Mouse (Mus musculus): ENCODE data around the gene Plekhb1. TPM values are rescaled to one million over a fixed set of nuclear protein-coding genes. Genes with fewer than 3 reads are reported as not detected.

Plekhb1 gene
- polyA plus RNA-seq, 1 experiment from 2014 or later: 8.3 TPM

DNA sequence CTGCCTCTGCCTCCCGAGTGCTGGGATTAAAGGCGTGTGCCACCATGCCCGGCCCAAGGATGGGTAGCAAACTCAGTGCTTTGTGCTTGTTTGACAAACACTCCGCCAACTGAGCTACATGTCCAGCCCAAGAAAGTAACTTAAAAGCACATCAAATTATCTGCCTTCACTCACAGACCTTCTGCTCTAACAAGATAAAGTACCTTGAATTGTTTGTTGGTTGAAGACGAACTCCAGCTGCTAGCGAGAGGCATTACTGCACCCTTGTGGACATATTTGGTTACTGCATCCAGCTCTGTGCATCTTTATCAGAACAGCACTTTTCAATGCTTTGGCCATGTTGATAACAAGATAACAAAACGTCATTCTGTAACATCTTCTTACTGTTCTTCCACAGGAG lies 22.3 kb upstream of the Plekhb1 start:
- H3K36me3 ChIP-seq (ENCODE audit: control insufficient read depth, insufficient read depth, low read length): no peaks in the 10 kb centered on the region
- WGBS: 53% methylated on average over 7 of the region's 7 CpGs
- ATAC-seq (ENCODE audit: low FRiP score) (no peak), DNase-seq (ENCODE audit: low spot score) (peak; percentile 78)
- H3K27me3 ChIP-seq (ENCODE audit: control insufficient read depth, insufficient read depth, low read length): no peaks in the 10 kb centered on the region
- H3K9ac ChIP-seq (ENCODE audit: low read depth, low read length): no peak overlapping the region
- H3K4me1 ChIP-seq (replicated peaks; ENCODE audit: control insufficient read depth, insufficient read depth, low read length): no peaks in the 10 kb centered on the region
- H3K9me3 ChIP-seq (ENCODE audit: control insufficient read depth, low read length): no peaks in the 10 kb centered on the region
- H3K27ac ChIP-seq (ENCODE audit: low read depth, low read length): no peak overlapping the region
- H3K4me2 ChIP-seq (replicated peaks; ENCODE audit: low read depth, low read length): no peak overlapping the region
- no peak overlapping the region for H3K4me3 ChIP-seq (ENCODE audit: low read depth, low read length)

DNA sequence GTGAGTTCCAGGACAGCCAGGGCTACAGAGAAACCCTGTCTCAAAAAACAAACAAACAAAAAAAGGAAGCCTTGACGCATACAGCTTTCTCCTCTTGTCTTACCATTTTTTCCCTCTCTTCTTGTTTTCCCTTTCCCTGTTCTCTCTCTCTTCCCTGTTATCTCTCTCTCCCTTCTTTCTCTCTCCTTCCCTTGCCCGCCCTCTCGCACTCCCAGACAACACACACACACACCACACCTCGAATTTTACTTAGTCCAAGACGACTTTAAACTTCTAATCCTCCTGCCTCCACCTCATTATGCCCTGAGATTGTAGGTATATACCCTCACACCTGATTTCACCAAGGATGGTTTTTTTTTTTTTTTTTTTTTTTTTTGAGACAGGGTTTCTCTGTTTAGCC lies 21.9 kb upstream of the Plekhb1 start:
- no peaks in the 10 kb centered on the region for H3K27me3 ChIP-seq (ENCODE audit: control insufficient read depth, insufficient read depth, low read length)
- no peak overlapping the region for H3K9ac ChIP-seq (ENCODE audit: low read depth, low read length)
- no peaks in the 10 kb centered on the region for H3K4me1 ChIP-seq (replicated peaks; ENCODE audit: control insufficient read depth, insufficient read depth, low read length)
- no peak for DNase-seq (ENCODE audit: low spot score)
- H3K4me2 ChIP-seq (replicated peaks; ENCODE audit: low read depth, low read length): no peak overlapping the region
- 68% methylated on average over 5 of the region's 5 CpGs for WGBS
- no peaks in the 10 kb centered on the region for H3K36me3 ChIP-seq (ENCODE audit: control insufficient read depth, insufficient read depth, low read length)
- no peak for ATAC-seq (ENCODE audit: low FRiP score)
- H3K27ac ChIP-seq (ENCODE audit: low read depth, low read length): no peak overlapping the region
- H3K9me3 ChIP-seq (ENCODE audit: control insufficient read depth, low read length): no peaks in the 10 kb centered on the region
- no peak overlapping the region for H3K4me3 ChIP-seq (ENCODE audit: low read depth, low read length)

DNA sequence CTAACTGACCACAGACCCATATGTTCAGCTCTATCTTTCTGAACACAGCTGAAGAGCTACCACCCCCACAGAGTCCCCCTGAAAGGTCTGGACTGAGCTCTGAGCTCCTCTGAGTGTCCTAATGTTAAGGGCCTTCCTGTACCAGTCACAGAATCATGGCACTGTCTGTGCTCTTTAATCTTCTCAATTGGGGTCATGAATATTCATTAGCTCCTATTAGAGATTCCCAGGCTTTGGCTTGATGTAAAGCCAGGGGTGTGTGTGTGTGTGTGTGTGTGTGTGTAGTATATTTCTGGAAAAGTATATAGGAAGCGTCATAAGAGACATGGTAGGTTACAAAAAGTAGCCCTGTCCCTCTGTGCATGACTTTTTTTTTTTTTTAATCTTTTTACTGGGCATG lies 21.0 kb upstream of the Plekhb1 start:
- Histone ChIP-seq H3K9ac (ENCODE audit: low read depth, low read length) (no peak overlapping the region), H3K4me3 (ENCODE audit: low read depth, low read length) (no peak overlapping the region), H3K9me3 (ENCODE audit: control insufficient read depth, low read length) (no peaks in the 10 kb centered on the region), H3K4me1 (replicated peaks; ENCODE audit: control insufficient read depth, insufficient read depth, low read length) (no peaks in the 10 kb centered on the region), H3K27me3 (ENCODE audit: control insufficient read depth, insufficient read depth, low read length) (no peaks in the 10 kb centered on the region), H3K27ac (ENCODE audit: low read depth, low read length) (no peak overlapping the region), H3K36me3 (ENCODE audit: control insufficient read depth, insufficient read depth, low read length) (no peaks in the 10 kb centered on the region), H3K4me2 (replicated peaks; ENCODE audit: low read depth, low read length) (no peak overlapping the region)
- ATAC-seq (ENCODE audit: low FRiP score) (no peak), DNase-seq (ENCODE audit: low spot score) (no peak)
- 86% methylated on average over 1 of the region's 1 CpGs for WGBS

DNA sequence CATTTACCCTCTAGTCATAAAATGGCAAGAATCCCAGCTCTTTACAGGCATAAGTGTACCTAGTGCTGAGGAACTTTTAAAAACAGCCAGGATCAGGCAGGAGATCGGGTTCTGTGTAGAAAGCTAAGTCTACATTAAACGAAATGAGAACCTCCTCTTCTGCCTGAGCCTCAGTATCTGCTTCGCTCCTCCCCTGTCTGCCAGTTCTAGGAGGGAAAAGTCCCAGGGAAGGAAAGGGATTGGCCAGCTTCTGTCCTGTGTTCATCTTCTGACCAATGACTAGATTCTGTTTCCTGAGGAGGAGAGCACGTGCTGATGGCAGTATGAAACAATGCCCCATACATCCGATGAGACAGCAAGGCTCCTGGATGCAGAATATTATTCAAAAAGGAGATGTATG lies 18.9 kb upstream of the Plekhb1 start:
- no peak for ATAC-seq (ENCODE audit: low FRiP score)
- Histone ChIP-seq H3K4me3 (ENCODE audit: low read depth, low read length) (no peak overlapping the region), H3K9ac (ENCODE audit: low read depth, low read length) (no peak overlapping the region), H3K4me2 (replicated peaks; ENCODE audit: low read depth, low read length) (no peak overlapping the region), H3K27me3 (ENCODE audit: control insufficient read depth, insufficient read depth, low read length) (no peaks in the 10 kb centered on the region), H3K4me1 (replicated peaks; ENCODE audit: control insufficient read depth, insufficient read depth, low read length) (no peaks in the 10 kb centered on the region), H3K36me3 (ENCODE audit: control insufficient read depth, insufficient read depth, low read length) (no peaks in the 10 kb centered on the region), H3K27ac (ENCODE audit: low read depth, low read length) (no peak overlapping the region), H3K9me3 (ENCODE audit: control insufficient read depth, low read length) (no peaks in the 10 kb centered on the region)
- 58% methylated on average over 5 of the region's 5 CpGs for WGBS
- no peak for DNase-seq (ENCODE audit: low spot score)

DNA sequence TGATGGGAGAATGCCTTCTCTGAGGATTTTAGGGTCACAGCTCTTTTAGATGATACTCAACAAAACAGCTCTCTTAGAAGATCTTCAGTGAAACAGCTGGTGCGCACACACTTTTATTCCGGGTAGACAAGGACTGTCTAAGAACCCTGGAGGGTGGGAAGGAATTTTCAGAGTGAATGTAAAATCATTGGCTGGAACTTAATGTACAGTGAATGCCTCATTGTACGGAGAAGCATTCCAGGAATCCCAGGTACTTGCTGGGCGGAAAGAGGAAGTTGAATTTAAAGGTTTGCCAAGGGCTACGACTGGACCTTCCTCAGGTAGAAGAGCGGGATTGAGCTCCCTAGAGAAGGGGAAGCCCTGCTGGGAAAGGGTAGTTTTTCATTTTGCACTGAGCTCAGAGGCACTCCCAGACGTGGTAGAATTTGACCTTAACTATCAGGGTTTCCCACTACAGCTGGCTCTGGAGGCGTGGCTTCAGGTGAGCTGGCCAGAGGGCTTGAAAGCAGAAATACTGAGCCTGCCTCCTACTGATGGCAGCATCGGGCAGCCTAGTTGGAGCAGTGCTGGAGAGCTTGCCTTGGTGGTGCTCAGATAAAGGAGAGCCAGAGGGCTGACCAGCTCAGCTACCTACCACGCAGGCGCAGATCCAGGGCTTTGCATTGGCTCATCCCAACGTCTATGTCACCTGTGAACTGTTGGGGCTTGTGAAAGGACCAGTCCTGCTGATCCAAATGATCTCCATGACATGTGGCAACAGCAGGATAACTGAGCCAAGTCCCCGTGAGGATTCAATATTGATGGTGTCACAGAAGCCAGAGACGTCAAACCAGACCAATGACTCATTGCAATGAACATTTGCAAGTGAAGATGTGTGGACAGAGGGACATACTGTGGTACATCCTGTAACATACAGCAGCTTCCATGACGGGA lies 17.0 kb upstream of the Plekhb1 start:
- Histone ChIP-seq H3K27me3 (ENCODE audit: control insufficient read depth, insufficient read depth, low read length) (no peaks in the 10 kb centered on the region), H3K27ac (ENCODE audit: low read depth, low read length) (no peak overlapping the region), H3K4me2 (replicated peaks; ENCODE audit: low read depth, low read length) (no peak overlapping the region), H3K9ac (ENCODE audit: low read depth, low read length) (no peak overlapping the region), H3K4me3 (ENCODE audit: low read depth, low read length) (no peak overlapping the region), H3K36me3 (ENCODE audit: control insufficient read depth, insufficient read depth, low read length) (no peaks in the 10 kb centered on the region), H3K4me1 (replicated peaks; ENCODE audit: control insufficient read depth, insufficient read depth, low read length) (no peaks in the 10 kb centered on the region), H3K9me3 (ENCODE audit: control insufficient read depth, low read length) (no peaks in the 10 kb centered on the region)
- 70% methylated on average over 15 of the region's 15 CpGs for whole genome bisulfite sequencing
- no peak for DNase-seq (ENCODE audit: low spot score)
- ATAC-seq (ENCODE audit: low FRiP score): no peak

DNA sequence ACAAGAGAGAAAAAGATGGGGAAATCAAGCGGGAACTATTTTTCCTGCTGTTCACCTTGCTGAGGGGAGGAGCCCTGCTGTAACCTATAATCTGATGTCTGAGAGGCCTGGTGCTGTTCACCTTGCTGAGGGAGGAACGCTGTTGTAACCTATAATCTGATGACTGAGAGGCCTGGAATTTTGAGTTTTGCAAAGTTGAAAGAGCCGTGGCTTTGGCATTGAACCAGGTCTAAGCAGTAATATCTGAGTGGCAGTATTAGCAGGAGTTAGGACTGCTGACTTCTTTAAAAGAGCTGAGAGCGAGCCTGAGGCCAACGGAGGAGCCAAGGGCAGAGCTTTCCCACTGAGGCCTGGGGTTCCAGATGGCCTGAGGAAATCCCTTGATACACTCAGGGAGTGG lies 15.8 kb upstream of the Plekhb1 start:
- Histone ChIP-seq H3K4me1 (replicated peaks; ENCODE audit: control insufficient read depth, insufficient read depth, low read length) (no peaks in the 10 kb centered on the region; the same call in 1 of the 2 replicates), H3K4me2 (replicated peaks; ENCODE audit: low read depth, low read length) (no peak overlapping the region), H3K27ac (ENCODE audit: low read depth, low read length) (no peak overlapping the region), H3K4me3 (ENCODE audit: low read depth, low read length) (no peak overlapping the region), H3K36me3 (ENCODE audit: control insufficient read depth, insufficient read depth, low read length) (no peaks in the 10 kb centered on the region), H3K9ac (ENCODE audit: low read depth, low read length) (no peak overlapping the region), H3K27me3 (ENCODE audit: control insufficient read depth, insufficient read depth, low read length) (no peaks in the 10 kb centered on the region), H3K9me3 (ENCODE audit: control insufficient read depth, low read length) (no peaks in the 10 kb centered on the region)
- 86% methylated on average over 5 of the region's 5 CpGs for WGBS
- DNase-seq (ENCODE audit: low spot score) (no peak), ATAC-seq (ENCODE audit: low FRiP score) (no peak)

DNA sequence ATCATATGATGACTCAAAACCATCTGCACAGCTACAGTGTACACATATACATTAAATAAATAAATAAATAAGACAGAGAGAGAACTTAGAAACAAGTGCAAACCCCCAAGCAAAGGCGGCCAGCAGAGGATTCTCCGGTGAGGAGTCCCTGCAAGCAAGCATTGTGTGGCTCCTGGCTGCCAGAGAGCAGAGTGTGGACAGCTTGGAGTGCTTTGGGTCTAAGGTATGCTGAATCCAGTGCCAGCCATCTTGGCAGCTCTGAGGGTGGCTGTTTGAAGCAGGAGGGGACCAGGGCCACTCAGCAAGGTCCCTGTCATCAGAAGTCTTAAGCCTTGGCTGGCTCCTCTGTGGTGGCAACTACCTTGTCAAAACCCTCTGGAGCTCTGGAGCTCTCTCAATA lies 12.7 kb upstream of the Plekhb1 start:
- Histone ChIP-seq H3K4me1 (replicated peaks; ENCODE audit: control insufficient read depth, insufficient read depth, low read length) (no peaks in the 10 kb centered on the region; the same call in 1 of the 2 replicates), H3K27me3 (ENCODE audit: control insufficient read depth, insufficient read depth, low read length) (no peaks in the 10 kb centered on the region), H3K4me3 (ENCODE audit: low read depth, low read length) (no peak overlapping the region), H3K9ac (ENCODE audit: low read depth, low read length) (no peak overlapping the region), H3K36me3 (ENCODE audit: control insufficient read depth, insufficient read depth, low read length) (no peaks in the 10 kb centered on the region), H3K4me2 (replicated peaks; ENCODE audit: low read depth, low read length) (no peak overlapping the region), H3K27ac (ENCODE audit: low read depth, low read length) (no peak overlapping the region), H3K9me3 (ENCODE audit: control insufficient read depth, low read length) (no peaks in the 10 kb centered on the region)
- no peak for ATAC-seq (ENCODE audit: low FRiP score)
- DNase-seq (ENCODE audit: low spot score): no peak
- WGBS: 97% methylated on average over 2 of the region's 2 CpGs

DNA sequence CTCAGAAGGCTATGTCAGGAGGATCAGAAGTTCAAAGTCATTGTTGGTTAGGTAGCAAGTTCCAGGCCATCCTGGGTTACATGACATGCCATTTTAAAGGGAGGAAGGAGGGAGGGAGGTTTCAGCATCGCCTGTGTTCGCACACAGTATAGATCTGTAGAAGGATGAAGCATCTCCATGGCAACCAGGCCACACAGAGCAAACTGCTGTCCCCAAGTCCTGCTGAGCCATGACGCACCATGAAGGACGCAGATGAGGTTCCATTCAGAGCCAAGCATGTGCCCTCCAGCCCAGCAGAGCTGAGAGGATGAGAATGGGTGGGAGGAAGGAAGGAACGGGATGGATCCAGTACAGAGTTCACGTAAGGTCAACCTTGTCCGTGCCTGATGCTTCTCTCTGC lies 11.2 kb upstream of the Plekhb1 start:
- Histone ChIP-seq H3K9me3 (ENCODE audit: control insufficient read depth, low read length) (no peaks in the 10 kb centered on the region), H3K4me3 (ENCODE audit: low read depth, low read length) (no peak overlapping the region), H3K4me1 (replicated peaks; ENCODE audit: control insufficient read depth, insufficient read depth, low read length) (no peaks in the 10 kb centered on the region; the same call in 1 of the 2 replicates), H3K27ac (ENCODE audit: low read depth, low read length) (no peak overlapping the region), H3K4me2 (replicated peaks; ENCODE audit: low read depth, low read length) (no peak overlapping the region), H3K27me3 (ENCODE audit: control insufficient read depth, insufficient read depth, low read length) (no peaks in the 10 kb centered on the region), H3K9ac (ENCODE audit: low read depth, low read length) (no peak overlapping the region), H3K36me3 (ENCODE audit: control insufficient read depth, insufficient read depth, low read length) (no peaks in the 10 kb centered on the region)
- 45% methylated on average over 7 of the region's 7 CpGs for WGBS
- ATAC-seq (ENCODE audit: low FRiP score): no peak
- DNase-seq (ENCODE audit: low spot score): no peak

DNA sequence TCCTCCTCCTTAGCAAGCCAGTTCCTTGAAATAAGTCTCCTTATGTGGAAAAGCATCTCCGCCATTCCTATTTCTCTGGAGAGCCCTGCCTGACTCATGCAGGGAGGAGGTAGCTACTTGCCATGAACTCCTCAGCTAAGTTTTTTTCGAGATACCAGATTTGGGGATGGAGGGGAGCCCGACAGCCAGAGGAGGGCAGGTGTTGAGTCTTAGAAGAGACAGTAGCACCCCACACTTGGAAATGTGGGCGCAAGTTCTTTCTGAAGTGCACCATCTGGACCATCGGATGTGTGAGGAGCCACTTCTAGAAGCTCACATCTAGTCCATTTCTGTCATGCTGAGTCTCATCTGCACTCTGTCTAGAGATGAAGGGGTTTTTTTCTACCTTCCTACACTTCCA lies 8.4 kb upstream of the Plekhb1 start:
- H3K27ac ChIP-seq (ENCODE audit: low read depth, low read length): no peak overlapping the region
- no peak for ATAC-seq (ENCODE audit: low FRiP score)
- no peaks in the 10 kb centered on the region for H3K27me3 ChIP-seq (ENCODE audit: control insufficient read depth, insufficient read depth, low read length)
- no peaks in the 10 kb centered on the region for H3K36me3 ChIP-seq (ENCODE audit: control insufficient read depth, insufficient read depth, low read length)
- H3K9ac ChIP-seq (ENCODE audit: low read depth, low read length): no peak overlapping the region
- WGBS: 89% methylated on average over 5 of the region's 5 CpGs
- no peak overlapping the region for H3K4me3 ChIP-seq (ENCODE audit: low read depth, low read length)
- DNase-seq (ENCODE audit: low spot score): no peak
- H3K9me3 ChIP-seq (ENCODE audit: control insufficient read depth, low read length): no peaks in the 10 kb centered on the region
- no peak overlapping the region for H3K4me2 ChIP-seq (replicated peaks; ENCODE audit: low read depth, low read length)
- H3K4me1 ChIP-seq (replicated peaks; ENCODE audit: control insufficient read depth, insufficient read depth, low read length): no peaks in the 10 kb centered on the region; the same call in 1 of the 2 replicates

All from hindbrain, embryonic 11.5 days (tissue).